Mouse (Mus musculus): Measurements from ENCODE around the gene Epas1. TPM values are rescaled to one million over a fixed set of nuclear protein-coding genes. Genes with fewer than 3 reads are reported as not detected.

Gene Epas1
- total RNA-seq, 2 experiments from 2014 or later: 112 to 123 TPM

GRCm38 (mm10) chr17:86788316-86788715 is 34.8 kb downstream of the Epas1 start:
- no peak for DNase-seq

- no peak for DNase-seq
Measured at GRCm38 (mm10) chr17:86791925-86792324, 38.4 kb downstream of the Epas1 start.

- DNase-seq: no peak
Measured at GRCm38 (mm10) chr17:86795773-86796172, 42.3 kb downstream of the Epas1 start.

- no peak for DNase-seq
Measured at GRCm38 (mm10) chr17:86797031-86797430, 43.5 kb downstream of the Epas1 start.

GRCm38 (mm10) chr17:86798460-86798859 is 45.0 kb downstream of the Epas1 start:
- no peak for DNase-seq

GRCm38 (mm10) chr17:86798951-86799350 is 45.5 kb downstream of the Epas1 start:
- no peak for DNase-seq

- DNase-seq: no peak
Measured at GRCm38 (mm10) chr17:86800535-86800934, 47.0 kb downstream of the Epas1 start.

- DNase-seq: peak; percentile 57
Measured at GRCm38 (mm10) chr17:86801213-86801815, 47.8 kb downstream of the Epas1 start.

GRCm38 (mm10) chr17:86801876-86802275 is 48.4 kb downstream of the Epas1 start:
- peak; percentile 44 for DNase-seq

GRCm38 (mm10) chr17:86802351-86802985 is 49.0 kb downstream of the Epas1 start:
- DNase-seq: peak; percentile 67

GRCm38 (mm10) chr17:86803147-86803546 is 49.6 kb downstream of the Epas1 start:
- DNase-seq: no peak

GRCm38 (mm10) chr17:86803653-86804052 is 50.2 kb downstream of the Epas1 start:
- DNase-seq: no peak

- no peak for DNase-seq
Measured at GRCm38 (mm10) chr17:86812029-86812428, 58.5 kb downstream of the Epas1 start.

- peak; percentile 46 for DNase-seq
Measured at GRCm38 (mm10) chr17:86814320-86814719, 60.8 kb downstream of the Epas1 start.

- DNase-seq: no peak
Measured at GRCm38 (mm10) chr17:86815016-86815865, 61.7 kb downstream of the Epas1 start.

- peak; percentile 2 for DNase-seq
Measured at GRCm38 (mm10) chr17:86822017-86822737, 68.7 kb downstream of the Epas1 start.

GRCm38 (mm10) chr17:86824502-86825162 is 71.1 kb downstream of the Epas1 start:
- DNase-seq: peak; percentile 3

GRCm38 (mm10) chr17:86825163-86825902 is 71.8 kb downstream of the Epas1 start:
- peak; percentile 3 for DNase-seq

- DNase-seq: peak; percentile 5
Measured at GRCm38 (mm10) chr17:86826376-86826775, 72.9 kb downstream of the Epas1 start.

GRCm38 (mm10) chr17:86827391-86828165 is 74.1 kb downstream of the Epas1 start:
- peak; percentile 3 for DNase-seq

- DNase-seq: peak; percentile 2
Measured at GRCm38 (mm10) chr17:86828500-86828899, 75.0 kb downstream of the Epas1 start.

Measured in heart, postnatal 4 days (tissue).